Mouse (Mus musculus) MEL (cell line): ENCODE data around the gene Ercc5. TPM values are rescaled to one million over a fixed set of nuclear protein-coding genes. Genes with fewer than 3 reads are reported as not detected.

Experiments used
- DNase-seq: peaks from one replicate; pipeline ENCODE4 v3.0.0; 2011; ENCODE audit warnings: low read depth, low spot score
- H3K27ac ChIP-seq: 2 replicates; pipeline ENCODE4 v1.5.1; 2012; ENCODE audit warnings: low read depth, mild to moderate bottlenecking, control low read depth, low read length, moderate library complexity; ENCODE audit not compliant: control insufficient read depth
- H3K27me3 ChIP-seq, 2 experiments: fragments of 150-350 bp in 1 of 2; sonication (generic) in 1 of 2; 2 replicates each; pipeline ENCODE4 v1.6.1; 2012; ENCODE audit warnings: low read length in 2 of 2, mild to moderate bottlenecking in 2 of 2, improper control_type of control experiment in 1 of 2, moderate library complexity in 1 of 2; ENCODE audit not compliant: insufficient read depth in 2 of 2, control insufficient read depth in 1 of 2
- H3K36me3 ChIP-seq, 2 experiments: 2 replicates each; pipeline ENCODE4 v1.6.1; 2012 to 2014; ENCODE audit warnings: low read length in 2 of 2, improper control_type of control experiment in 1 of 2, inconsistent platforms in 1 of 2, mild to moderate bottlenecking in 1 of 2; ENCODE audit not compliant: insufficient read depth in 2 of 2, control insufficient read depth in 1 of 2
- H3K4me1 ChIP-seq, 2 experiments: fragments of 150-350 bp in 1 of 2; sonication (generic) in 1 of 2; 2 replicates each; pipeline ENCODE4 v1.6.1; 2012; ENCODE audit warnings: low read length in 2 of 2, improper control_type of control experiment in 1 of 2, mild to moderate bottlenecking in 1 of 2; ENCODE audit not compliant: insufficient read depth in 2 of 2, control insufficient read depth in 1 of 2
- H3K4me3 ChIP-seq, 2 experiments: fragments of 150-350 bp in 1 of 2; sonication (generic) in 1 of 2; 2 replicates each; pipeline ENCODE4 v1.5.1; 2012; ENCODE audit warnings: low read depth in 2 of 2, low read length in 2 of 2, mild to moderate bottlenecking in 2 of 2, moderate library complexity in 2 of 2, control low read depth in 1 of 2, improper control_type of control experiment in 1 of 2; ENCODE audit not compliant: control insufficient read depth in 1 of 2, insufficient read depth in 1 of 2
- H3K79me2 ChIP-seq: 2 replicates; pipeline ENCODE4 v1.6.1; 2012; ENCODE audit warnings: mild to moderate bottlenecking, low read length, moderate library complexity; ENCODE audit not compliant: control insufficient read depth, poor library complexity, insufficient read depth
- H3K9ac ChIP-seq: 2 replicates; pipeline ENCODE4 v1.6.1; 2012; ENCODE audit warnings: low read depth, mild to moderate bottlenecking, control low read depth, low read length, moderate library complexity; ENCODE audit not compliant: control insufficient read depth, poor library complexity, severe bottlenecking
- H3K9me3 ChIP-seq: fragments of 150-350 bp; sonication (generic); replicated peaks from 2 replicates; pipeline ENCODE4 v1.6.1; 2012; ENCODE audit warnings: mild to moderate bottlenecking, low read length, improper control_type of control experiment, moderate library complexity; ENCODE audit not compliant: insufficient read depth
- CHD1 ChIP-seq: IDR thresholded peaks from 2 replicates; pipeline ENCODE4 v1.6.1; 2012; ENCODE audit warnings: low read depth, mild to moderate bottlenecking, inconsistent platforms, low read length, improper control_type of control experiment
- CHD2 ChIP-seq: IDR thresholded peaks from 2 replicates; pipeline ENCODE4 v1.6.1; 2011; ENCODE audit warnings: low read length, improper control_type of control experiment
- CTCF ChIP-seq, 3 experiments: IDR thresholded peaks in 2 of 3; conservative IDR thresholded peaks in 1 of 3; 2 replicates each; pipeline ENCODE4 v1.5.1; 2011 to 2012; ENCODE audit warnings: low read length in 3 of 3, low read depth in 2 of 3, mild to moderate bottlenecking in 2 of 3, improper control_type of control experiment in 1 of 3, inconsistent platforms in 1 of 3, mixed read lengths in 1 of 3, moderate library complexity in 1 of 3; ENCODE audit not compliant: control insufficient read depth in 1 of 3, insufficient read depth in 1 of 3, poor library complexity in 1 of 3, severe bottlenecking in 1 of 3
- E2F4 ChIP-seq: IDR thresholded peaks from 2 replicates; pipeline ENCODE4 v1.6.1; 2011; ENCODE audit warnings: low read depth, low read length, improper control_type of control experiment, borderline replicate concordance
- ELF1 ChIP-seq: IDR thresholded peaks from 2 replicates; pipeline ENCODE4 v1.6.1; 2014; ENCODE audit warnings: low read depth, mild to moderate bottlenecking, inconsistent platforms, low read length, improper control_type of control experiment, moderate library complexity
- EP300 ChIP-seq, 2 experiments: IDR thresholded peaks; 2 replicates each; pipeline ENCODE4 v1.6.1; 2011; ENCODE audit warnings: improper control_type of control experiment in 2 of 2, low read length in 2 of 2, low read depth in 1 of 2, mild to moderate bottlenecking in 1 of 2
- ETS1 ChIP-seq: IDR thresholded peaks from 2 replicates; pipeline ENCODE4 v1.6.1; 2012; ENCODE audit warnings: low read depth, mild to moderate bottlenecking, inconsistent platforms, low read length, improper control_type of control experiment, moderate library complexity
- GABPA ChIP-seq: IDR thresholded peaks from 2 replicates; pipeline ENCODE4 v1.6.1; 2012; ENCODE audit warnings: low read depth, mild to moderate bottlenecking, inconsistent platforms, low read length, improper control_type of control experiment, moderate library complexity
- GATA1 ChIP-seq: IDR thresholded peaks from 2 replicates; pipeline ENCODE4 v1.6.1; 2011; ENCODE audit warnings: low read depth, low read length, improper control_type of control experiment
- JUND ChIP-seq: IDR thresholded peaks from 2 replicates; pipeline ENCODE4 v1.6.1; 2011; ENCODE audit warnings: low read depth, mild to moderate bottlenecking, improper control_type of control experiment, low read length
- KAT2A ChIP-seq: conservative IDR thresholded peaks from 2 replicates; pipeline ENCODE4 v1.6.1; 2012; ENCODE audit warnings: low read depth, low read length, improper control_type of control experiment, inconsistent platforms
- MAFK ChIP-seq: IDR thresholded peaks from 2 replicates; pipeline ENCODE4 v1.6.1; 2011; ENCODE audit warnings: low read depth, mild to moderate bottlenecking, low read length, improper control_type of control experiment, borderline replicate concordance
- MAX ChIP-seq: IDR thresholded peaks from 2 replicates; pipeline ENCODE4 v1.6.1; 2011; ENCODE audit warnings: low read length, improper control_type of control experiment
- MEF2A ChIP-seq: IDR thresholded peaks from 2 replicates; pipeline ENCODE4 v1.6.1; 2014; ENCODE audit warnings: low read depth, mild to moderate bottlenecking, inconsistent platforms, low read length, improper control_type of control experiment; ENCODE audit not compliant: poor library complexity, insufficient replicate concordance, severe bottlenecking; ENCODE audit errors: extremely low read depth
- MYB ChIP-seq: IDR thresholded peaks from 2 replicates; pipeline ENCODE4 v1.6.1; 2011; ENCODE audit warnings: mild to moderate bottlenecking, low read depth, low read length, improper control_type of control experiment
- MYC ChIP-seq: IDR thresholded peaks from 2 replicates; pipeline ENCODE4 v1.6.1; 2011; ENCODE audit warnings: low read depth, mild to moderate bottlenecking, low read length, improper control_type of control experiment, moderate library complexity
- NELFE ChIP-seq: IDR thresholded peaks from 2 replicates; pipeline ENCODE4 v1.6.1; 2011; ENCODE audit warnings: low read depth, low read length, improper control_type of control experiment
- POLR2A ChIP-seq, 2 experiments: IDR thresholded peaks; 2 replicates each; pipeline ENCODE4 v1.6.1; 2011 to 2012; ENCODE audit warnings: low read length in 2 of 2, mild to moderate bottlenecking in 2 of 2, control low read depth in 1 of 2, improper control_type of control experiment in 1 of 2, low read depth in 1 of 2, moderate library complexity in 1 of 2; ENCODE audit not compliant: control insufficient read depth in 1 of 2, insufficient read depth in 1 of 2, poor library complexity in 1 of 2
- POLR2AphosphoS5 ChIP-seq: IDR thresholded peaks from 2 replicates; pipeline ENCODE4 v1.6.1; 2012; ENCODE audit warnings: low read depth, borderline replicate concordance, mild to moderate bottlenecking, inconsistent platforms, low read length, moderate library complexity, mixed read lengths
- RAD21 ChIP-seq: IDR thresholded peaks from 2 replicates; pipeline ENCODE4 v1.6.1; 2011; ENCODE audit warnings: mild to moderate bottlenecking, low read depth, low read length, improper control_type of control experiment
- RCOR1 ChIP-seq: IDR thresholded peaks from 2 replicates; pipeline ENCODE4 v1.6.1; 2012; ENCODE audit warnings: low read depth, mild to moderate bottlenecking, inconsistent platforms, low read length, improper control_type of control experiment
- SMC3 ChIP-seq: IDR thresholded peaks from 2 replicates; pipeline ENCODE4 v1.6.1; 2011; ENCODE audit warnings: low read depth, low read length, improper control_type of control experiment
- TBP ChIP-seq: IDR thresholded peaks from 2 replicates; pipeline ENCODE4 v1.8.0; 2011; ENCODE audit warnings: low read depth, low read length, improper control_type of control experiment
- TCF12 ChIP-seq: IDR thresholded peaks from 2 replicates; pipeline ENCODE4 v1.6.1; 2014; ENCODE audit warnings: low read depth, mild to moderate bottlenecking, inconsistent platforms, low read length, improper control_type of control experiment, moderate library complexity
- UBTF ChIP-seq: IDR thresholded peaks from 2 replicates; pipeline ENCODE4 v1.6.1; 2012; ENCODE audit warnings: low read depth, mild to moderate bottlenecking, inconsistent platforms, low read length, improper control_type of control experiment, moderate library complexity, borderline replicate concordance; ENCODE audit not compliant: insufficient read depth
- USF1 ChIP-seq: IDR thresholded peaks from 2 replicates; pipeline ENCODE4 v1.6.1; 2014; ENCODE audit warnings: low read depth, mild to moderate bottlenecking, inconsistent platforms, low read length, improper control_type of control experiment, moderate library complexity
- ZC3H11A ChIP-seq: IDR thresholded peaks from 2 replicates; pipeline ENCODE4 v1.6.1; 2012; ENCODE audit warnings: low read depth, mild to moderate bottlenecking, inconsistent platforms, low read length, improper control_type of control experiment
- ZKSCAN1 ChIP-seq: IDR thresholded peaks from 2 replicates; pipeline ENCODE4 v1.6.1; 2012; ENCODE audit warnings: low read depth, mild to moderate bottlenecking, inconsistent platforms, low read length, improper control_type of control experiment, moderate library complexity
- ZMIZ1 ChIP-seq: IDR thresholded peaks from 2 replicates; pipeline ENCODE4 v1.6.1; 2012; ENCODE audit warnings: low read depth, mild to moderate bottlenecking, inconsistent platforms, low read length, improper control_type of control experiment, moderate library complexity
- ZNF384 ChIP-seq: IDR thresholded peaks from 2 replicates; pipeline ENCODE4 v1.6.1; 2012; ENCODE audit warnings: low read depth, mild to moderate bottlenecking, inconsistent platforms, low read length, improper control_type of control experiment
- polyA plus RNA-seq, 2 experiments: library from polyadenylated mRNA; stranded (reverse) in 1 of 2; unstranded in 1 of 2; fragments of >175 nt in 1 of 2; fragments of >200 nt in 1 of 2; gene quantifications; 2 replicates each; pipeline versions ENCODE4 v1.2.1 to v1.2.4; 2012; ENCODE audit warnings: low replicate concordance in 2 of 2, low read depth in 1 of 2; ENCODE audit not compliant: insufficient read length in 2 of 2, insufficient read depth in 1 of 2, missing spikeins in 1 of 2
- total RNA-seq: library from RNA; depleted of rRNA; stranded (reverse); fragments of 300-350 nt; gene quantifications from 2 replicates; pipeline ENCODE4 v1.2.3, GENCODE M21; 2012

Ercc5 gene
- total and polyA plus RNA-seq, 3 experiments = 8.2 to 8.5 TPM; not detected in 1

DNA sequence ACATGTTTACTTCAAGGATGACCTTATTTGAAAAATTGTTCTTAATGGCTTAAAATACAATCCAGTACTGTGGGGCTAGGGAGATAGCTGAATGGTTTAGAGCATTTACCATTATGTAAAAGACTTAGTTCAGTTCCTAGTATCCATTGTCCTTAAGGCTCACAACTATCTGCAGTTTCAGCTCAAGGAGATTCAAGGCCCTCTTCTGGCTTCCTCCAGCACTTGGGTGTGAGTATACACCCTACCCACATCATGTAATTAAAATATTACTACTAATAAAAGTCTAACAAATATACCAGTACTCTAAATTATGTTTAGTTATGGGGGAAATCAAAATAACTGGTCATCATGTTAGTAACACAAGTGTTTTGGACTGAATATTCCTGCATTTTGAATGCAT lies 30.0 kb upstream of the Ercc5 start:
- Histone ChIP-seq H3K4me1 (peaks cover 2 to 6% of the 10 kb centered on the region in 2 experiments; a peak in 3 of 4 replicates), H3K9me3 (no peaks in the 10 kb centered on the region), H3K27me3 (no peaks in the 10 kb centered on the region), H3K4me3 (peak overlapping the region; percentile 43 to 83; a peak in 3 of 4 replicates), H3K9ac (peak overlapping the region; percentile 94), H3K36me3 (peaks cover 4 to 7% of the 10 kb centered on the region in 2 experiments), H3K27ac (no peak overlapping the region)
- peak; percentile 62 for DNase-seq
- TF ChIP-seq CHD1 = peak; percentile 78; the same call in 1 of the 2 replicates
- TF ChIP-seq UBTF = no peak
- peak in 1 of 3 experiments; percentile 11; a peak in 1 of 6 replicates for TF ChIP-seq CTCF (IDR thresholded peaks at IDR 0.05 in 2 of 3, conservative IDR thresholded peaks at IDR 0.05 in 1 of 3; ENCODE audit: control insufficient read depth in 1 of 3, insufficient read depth in 1 of 3, low read depth in 2 of 3, low read length in 3 of 3, poor library complexity in 1 of 3, severe bottlenecking in 1 of 3)
- TF ChIP-seq, all 39 proteins: peak for 2
- H3K79me2 ChIP-seq = peaks cover 16% of the 10 kb centered on the region

DNA sequence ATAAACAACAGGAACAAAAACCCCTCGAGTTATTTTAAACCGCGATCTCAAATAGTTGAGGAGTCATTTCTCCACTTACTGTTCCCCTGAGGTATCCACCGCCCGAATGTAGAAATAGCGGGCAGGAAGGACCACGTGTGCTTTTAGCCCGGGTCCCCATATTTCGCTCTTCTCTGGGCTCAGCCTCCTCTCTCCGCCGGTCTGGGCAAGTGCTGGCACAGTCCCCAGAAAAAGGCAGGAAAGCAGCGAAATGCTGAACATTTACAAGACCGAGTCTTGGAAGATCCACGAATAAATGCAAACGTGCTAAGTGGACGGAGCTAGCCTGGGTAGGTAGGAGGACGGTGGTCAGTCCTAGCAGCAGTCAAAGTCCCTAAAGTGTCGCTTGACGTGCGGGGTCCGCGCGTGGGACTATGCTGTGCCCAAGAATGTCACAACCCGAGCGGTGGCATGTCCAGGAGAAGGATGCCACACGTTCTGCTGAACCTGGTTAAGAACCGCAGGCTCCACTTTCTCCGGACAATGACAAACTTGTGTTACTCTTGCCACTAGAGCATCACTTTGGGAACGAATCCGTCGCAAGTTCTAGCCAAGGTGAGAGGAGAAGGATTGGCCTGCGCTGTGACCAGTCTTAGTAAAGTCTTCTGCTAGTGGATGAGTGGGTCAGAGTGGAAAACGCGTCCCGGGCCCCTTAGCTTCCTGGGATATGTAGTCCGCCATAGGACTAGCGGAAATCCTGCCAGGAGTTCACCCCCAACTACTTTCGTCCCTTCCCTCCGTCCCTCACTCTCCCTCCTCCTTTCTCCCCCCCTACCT lies 29.1 kb upstream of the Ercc5 start, which contains the start of the genes Kdelc1 and Bivm:
Gene Kdelc1 (minus strand): TSS at position 570 of the 816 bp plus-strand sequence.
Gene Bivm (plus strand): TSS at position 719 of the 816 bp plus-strand sequence.
- Histone ChIP-seq H3K27ac (peak within 1 kb of the TSS; percentile 76), H3K4me3 (peak within 1 kb of the TSS; percentile 78 to 99), H3K9ac (peak within 1 kb of the TSS; percentile 94), H3K9me3 (no peaks in the 10 kb centered on the region), H3K79me2 (peaks cover 16% of the 10 kb centered on the region), H3K4me1 (peaks cover 2 to 6% of the 10 kb centered on the region in 2 experiments; a peak in 3 of 4 replicates), H3K36me3 (peaks cover 4 to 7% of the 10 kb centered on the region in 2 experiments), H3K27me3 (no peaks in the 10 kb centered on the region)
- peak; percentile 98 for DNase-seq
- TF ChIP-seq MAFK = no peak
- peak; percentile 84 for TF ChIP-seq MAX
- 0 out of 2 replicates have a peak, but pooled peaks have one; percentile 26 for TF ChIP-seq ZMIZ1
- no peak for TF ChIP-seq RAD21
- TF ChIP-seq ELF1 = peak; percentile 83
- peak; percentile 74 for TF ChIP-seq USF1
- no peak for TF ChIP-seq ZKSCAN1
- no peak; a peak in 1 of 4 replicates for TF ChIP-seq EP300 (IDR thresholded peaks at IDR 0.05; ENCODE audit: low read depth in 1 of 2, low read length in 2 of 2)
- TF ChIP-seq ZC3H11A = no peak
- no peak for TF ChIP-seq ETS1
- no peak for TF ChIP-seq UBTF
- TF ChIP-seq TBP = peak; percentile 77
- TF ChIP-seq MEF2A = no peak
- TF ChIP-seq KAT2A = peak; percentile 97
- no peak for TF ChIP-seq JUND
- peak; percentile 67 for TF ChIP-seq MYC
- no peak for TF ChIP-seq GATA1
- TF ChIP-seq POLR2A (IDR thresholded peaks at IDR 0.05; ENCODE audit: control insufficient read depth in 1 of 2, insufficient read depth in 1 of 2, low read depth in 1 of 2, low read length in 2 of 2, poor library complexity in 1 of 2) = peak; percentile 69 to 80
- TF ChIP-seq POLR2AphosphoS5 = no peak
- TF ChIP-seq SMC3 = no peak
- no peak for TF ChIP-seq GABPA
- TF ChIP-seq E2F4 = peak; percentile 55; the same call in 1 of the 2 replicates
- TF ChIP-seq MYB = no peak
- peak; percentile 85 for TF ChIP-seq CHD2
- TF ChIP-seq TCF12 = peak; percentile 29; the same call in 1 of the 2 replicates
- no peak for TF ChIP-seq ZNF384
- peak; percentile 73 for TF ChIP-seq NELFE
- TF ChIP-seq RCOR1 = no peak
